Mouse (Mus musculus): Measurements from ENCODE around the gene Tmem50a.

Tmem50a gene

DNA sequence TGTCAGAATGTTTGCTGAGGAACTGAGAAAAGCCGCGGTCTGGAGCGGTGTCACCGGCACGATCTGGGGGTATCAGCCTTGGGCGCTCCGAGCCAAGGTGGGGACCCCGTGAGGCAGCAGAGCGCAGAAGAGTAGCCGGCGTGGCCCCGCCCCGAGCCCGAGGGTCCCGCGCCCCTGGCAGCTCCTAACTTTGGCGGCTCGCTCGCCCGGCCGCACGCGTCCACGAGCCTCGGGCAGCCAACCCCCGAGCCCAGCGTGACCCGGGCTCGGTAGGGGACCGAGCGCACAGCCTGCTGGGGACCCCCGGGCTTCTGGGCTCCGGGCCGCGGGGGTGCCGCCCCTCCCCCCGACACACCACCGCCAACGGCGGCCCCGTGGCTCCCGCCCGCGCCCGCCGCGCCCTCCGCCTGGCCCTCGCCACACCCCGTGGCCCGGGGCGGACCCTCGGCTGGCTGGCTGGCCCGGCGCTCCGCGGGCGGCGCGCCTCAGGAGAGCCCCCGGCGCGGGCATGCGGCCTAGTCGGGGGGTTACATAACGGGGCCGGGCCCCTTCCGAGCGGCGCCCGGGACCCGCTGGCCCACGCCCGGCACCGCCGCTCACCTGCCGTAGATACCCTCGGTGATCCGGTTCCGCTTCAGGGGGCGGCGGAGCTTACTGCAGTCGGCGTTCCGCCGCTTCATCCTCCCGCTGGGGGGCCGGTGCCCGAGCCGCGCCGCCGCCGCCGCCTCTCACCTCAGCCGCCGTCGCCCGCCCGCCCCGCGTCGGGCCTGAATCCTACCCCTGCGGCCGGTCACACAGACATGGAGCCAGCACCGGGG, 62.2 kb downstream of the Tmem50a start:
- in situ Hi-C loops (cut with MseI, MboI) = no loop called here

- in situ Hi-C loops (cut with MseI, MboI) = no loop called here
Measured at GRCm38 (mm10) chr4:134851876-134852275, 62.9 kb downstream of the Tmem50a start.

DNA sequence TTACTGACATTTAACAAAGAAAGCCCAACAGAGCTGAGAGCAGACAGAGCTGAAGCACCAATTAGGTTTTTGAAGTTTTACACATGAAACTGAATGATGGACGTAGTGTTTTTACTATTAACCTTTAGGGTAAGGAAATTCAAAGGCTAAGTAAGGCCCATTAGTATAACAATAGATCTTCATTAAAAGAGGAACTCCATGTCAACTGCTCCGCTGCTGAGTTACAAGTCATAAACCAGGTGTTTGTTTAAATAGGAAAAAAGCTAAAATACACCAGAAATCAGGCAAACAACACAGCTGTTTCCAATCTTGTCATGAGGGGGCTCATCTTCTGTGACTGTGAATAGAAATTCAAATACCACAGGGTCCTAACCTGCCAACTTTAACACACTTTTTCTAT, 63.6 kb downstream of the Tmem50a start:
- in situ Hi-C loops (cut with MseI, MboI) = no loop called here

DNA sequence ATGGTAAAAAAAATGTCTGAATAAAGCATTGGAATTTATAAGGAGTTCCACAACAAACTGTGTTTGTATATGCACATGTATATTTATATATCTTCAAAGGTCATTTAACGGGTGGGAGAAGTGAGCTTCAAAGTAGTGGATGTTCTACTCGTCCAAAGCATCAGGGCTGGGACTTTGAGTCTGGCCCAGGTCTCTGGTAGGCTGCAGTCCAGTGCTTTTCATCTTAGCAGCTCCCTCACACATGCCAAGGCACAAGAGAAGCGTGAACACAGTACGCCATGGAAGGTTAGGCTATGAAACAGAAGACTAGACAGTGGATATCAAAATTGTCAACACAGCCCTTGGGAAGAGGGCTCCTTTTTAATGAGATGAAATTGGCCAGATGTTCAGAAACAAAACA, 64.3 kb downstream of the Tmem50a start:
- in situ Hi-C loops (cut with MseI, MboI) = no loop called here

Data from mouse trophoblast stem cell (cell line).